Mouse (Mus musculus) forebrain, embryonic 10.5 days (tissue): ENCODE results near the gene Gm20792. TPM values are rescaled to one million over a fixed set of nuclear protein-coding genes. Genes with fewer than 3 reads are reported as not detected.
"Not testable (repeated sequence)": the region's sequence is repeated elsewhere in the genome, so short reads cannot be mapped to it uniquely, and the experiment has no call there.

Experiments
- DNase-seq: peaks from one replicate; pipeline ENCODE4 v3.0.0-alpha.2; 2017; ENCODE audit warnings: low spot score; ENCODE audit errors: extremely low spot score
- H3K27ac ChIP-seq: fragments of 300-500 bp; sonication (generic); 2 replicates; pipeline ENCODE4 v1.5.1; 2016; ENCODE audit warnings: mild to moderate bottlenecking
- H3K27me3 ChIP-seq: fragments of 300-500 bp; sonication (generic); 2 replicates; pipeline ENCODE4 v1.6.1; 2016; ENCODE audit warnings: mild to moderate bottlenecking; ENCODE audit not compliant: poor library complexity, severe bottlenecking
- H3K36me3 ChIP-seq: fragments of 300-500 bp; sonication (generic); replicated peaks from 2 replicates; pipeline ENCODE4 v1.6.1; 2016; ENCODE audit warnings: mild to moderate bottlenecking, moderate library complexity
- H3K4me1 ChIP-seq: fragments of 300-500 bp; sonication (generic); 2 replicates; pipeline ENCODE4 v1.6.1; 2016
- H3K4me3 ChIP-seq: fragments of 300-500 bp; sonication (generic); 2 replicates; pipeline ENCODE4 v1.5.1; 2016; ENCODE audit warnings: mild to moderate bottlenecking, moderate library complexity
- H3K9me3 ChIP-seq: fragments of 300-500 bp; sonication (generic); 2 replicates; pipeline ENCODE4 v1.6.1; 2016; ENCODE audit warnings: mild to moderate bottlenecking, moderate library complexity
- WGBS: fragments of 180-500 bp; shearing (Covaris S2); methylation state at CpG from one replicate; pipeline ENCODE4 v1.1.7; 2016; 5-methylcytosine and 5-hydroxymethylcytosine counted together
- polyA plus RNA-seq: library from polyadenylated mRNA; unstranded; fragments of >200 nt; fragmentation: Nextera tagmentation; extraction: Ambion mirVana; gene quantifications from 2 replicates; pipeline ENCODE4 v1.2.1, GENCODE M21; 2016

Gene Gm20792
- polyA plus RNA-seq, result not detected in 2 replicates

DNA sequence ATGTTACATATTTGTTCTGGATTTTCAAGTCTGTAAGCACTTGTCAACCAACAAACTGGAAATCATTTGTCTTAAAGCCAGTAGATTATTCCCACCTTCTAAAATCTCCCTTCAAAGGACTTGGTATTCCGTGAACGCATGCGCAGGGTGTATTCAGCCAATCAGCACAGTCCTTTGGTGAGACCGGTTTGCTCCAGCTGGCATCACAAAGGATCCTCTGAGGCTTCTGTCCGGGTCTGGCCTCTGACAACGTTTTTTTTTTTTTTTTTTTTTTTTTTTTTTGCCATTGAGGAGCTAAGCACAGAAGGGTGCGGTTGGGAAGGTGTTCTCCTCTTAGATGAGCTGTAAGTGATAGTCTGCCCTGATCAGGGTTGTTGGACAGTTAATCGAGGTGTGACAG lies at the start of gene Gm20792:
TSS of gene Gm20792 (plus strand) at position 301 of the 400 bp plus-strand sequence.
- not testable (repeated sequence) for H3K4me1 ChIP-seq, H3K4me3 ChIP-seq, H3K27ac ChIP-seq, H3K27me3 ChIP-seq, H3K9me3 ChIP-seq, DNase-seq, H3K36me3 ChIP-seq
- no CpG with 5 or more reads among the region's 8 CpGs for WGBS
